Mouse (Mus musculus) kidney, postnatal 36 days (tissue): ENCODE results near the gene 9930111J21Rik2.
"Not testable (repeated sequence)": the region's sequence is repeated elsewhere in the genome, so short reads cannot be mapped to it uniquely, and the experiment has no call there.

Source experiments
- DNase-seq, 2 experiments: peaks; one replicate each; pipeline ENCODE4 v3.0.0; 2021 to 2022; ENCODE audit warnings: mixed read lengths in 2 of 2

Gene 9930111J21Rik2

GRCm38 (mm10) chr11:49051093-49051891, at the start of gene 9930111J21Rik2:
Gene 9930111J21Rik2 (minus strand): TSS chr11:49051242.
- DNase-seq: not testable (repeated sequence)

- DNase-seq: no peak
Measured at GRCm38 (mm10) chr11:49100409-49100808, 49.4 kb upstream of the 9930111J21Rik2 start.

GRCm38 (mm10) chr11:49095367-49095766, 44.3 kb upstream of the 9930111J21Rik2 start:
- no peak for DNase-seq

- no peak for DNase-seq
Measured at GRCm38 (mm10) chr11:49093861-49094660, 43.0 kb upstream of the 9930111J21Rik2 start.

DNA sequence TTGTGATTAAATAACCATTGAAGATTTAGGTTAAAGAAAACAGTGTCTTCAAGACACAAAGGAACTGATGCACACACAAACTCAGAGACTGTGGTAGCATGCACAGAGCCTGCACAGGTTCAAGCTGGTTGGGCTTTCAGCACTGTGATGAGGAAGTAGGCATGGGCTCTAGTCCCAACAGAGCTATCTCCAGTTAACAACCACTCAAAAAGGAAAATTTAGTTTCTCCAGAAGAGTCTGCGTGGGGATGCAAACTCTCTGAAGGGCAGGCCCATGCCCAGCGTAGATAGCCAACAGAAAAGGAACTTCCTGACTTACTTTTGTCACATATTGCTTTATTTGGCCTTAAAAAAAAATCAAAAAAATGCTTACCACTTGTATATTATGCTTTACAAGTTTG, 41.7 kb upstream of the 9930111J21Rik2 start:
- DNase-seq: no peak

DNA sequence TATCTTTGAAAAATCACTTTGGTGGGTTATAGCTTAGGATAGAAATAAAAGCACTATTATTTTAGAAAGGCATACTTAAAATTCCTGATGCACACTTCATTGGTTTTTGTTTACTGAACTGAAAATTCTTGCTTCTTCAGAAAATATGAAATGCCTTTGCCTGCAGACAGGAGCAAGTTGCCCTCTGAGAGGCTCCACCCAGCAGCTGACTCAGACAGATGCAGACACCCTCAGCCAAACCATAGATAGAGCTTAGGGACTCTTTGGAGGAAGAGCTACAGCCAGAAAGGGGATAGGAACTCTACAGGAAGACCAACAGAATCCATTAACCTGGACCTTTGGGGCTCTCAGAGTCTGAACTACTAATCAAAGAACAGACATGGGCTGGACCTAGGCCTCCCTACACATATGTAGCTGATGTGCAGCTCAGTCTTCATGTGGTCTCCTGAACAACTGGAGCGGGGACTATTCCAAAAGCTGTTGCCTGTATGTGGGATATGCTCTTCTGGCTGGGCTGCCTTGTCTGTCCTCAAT, 41.1 kb upstream of the 9930111J21Rik2 start:
- no peak for DNase-seq

DNA sequence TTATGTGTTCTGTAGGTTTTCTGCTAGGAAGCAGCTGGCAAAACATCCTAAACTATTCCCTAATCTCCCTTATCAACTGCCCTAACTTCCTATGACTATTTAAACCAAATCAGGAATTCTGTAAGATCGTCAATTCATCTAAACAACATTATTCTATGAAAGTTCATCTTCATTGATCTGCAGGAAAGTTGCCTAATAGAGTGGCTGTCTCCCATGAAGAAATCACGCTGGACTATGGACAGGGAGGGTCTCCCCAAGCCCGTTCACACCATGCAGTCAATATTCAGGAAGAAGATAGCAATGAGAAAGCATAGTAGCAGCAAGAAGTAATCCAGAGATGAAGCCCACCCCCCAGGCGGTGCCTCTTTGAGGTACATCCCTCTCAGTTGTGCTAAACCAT, 40.1 kb upstream of the 9930111J21Rik2 start:
- no peak for DNase-seq

DNA sequence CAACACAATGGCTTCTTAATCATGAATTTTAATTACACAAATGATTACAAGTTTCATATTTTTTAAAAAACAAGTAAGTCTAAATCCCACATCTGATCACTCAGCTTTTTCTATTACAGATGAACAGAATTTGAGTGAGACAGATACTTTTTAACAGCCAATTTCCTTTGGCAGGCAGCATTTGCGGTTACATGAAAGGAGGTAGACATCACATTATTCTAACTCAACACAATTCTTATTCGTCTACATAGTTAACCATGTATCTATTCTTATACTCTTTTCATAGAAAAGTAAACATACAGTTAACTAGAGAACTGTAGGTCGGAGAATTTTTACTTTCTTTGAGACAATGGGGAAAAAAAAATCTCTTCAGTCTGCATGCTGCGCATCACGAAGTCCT, 39.5 kb upstream of the 9930111J21Rik2 start:
- DNase-seq: no peak

DNA sequence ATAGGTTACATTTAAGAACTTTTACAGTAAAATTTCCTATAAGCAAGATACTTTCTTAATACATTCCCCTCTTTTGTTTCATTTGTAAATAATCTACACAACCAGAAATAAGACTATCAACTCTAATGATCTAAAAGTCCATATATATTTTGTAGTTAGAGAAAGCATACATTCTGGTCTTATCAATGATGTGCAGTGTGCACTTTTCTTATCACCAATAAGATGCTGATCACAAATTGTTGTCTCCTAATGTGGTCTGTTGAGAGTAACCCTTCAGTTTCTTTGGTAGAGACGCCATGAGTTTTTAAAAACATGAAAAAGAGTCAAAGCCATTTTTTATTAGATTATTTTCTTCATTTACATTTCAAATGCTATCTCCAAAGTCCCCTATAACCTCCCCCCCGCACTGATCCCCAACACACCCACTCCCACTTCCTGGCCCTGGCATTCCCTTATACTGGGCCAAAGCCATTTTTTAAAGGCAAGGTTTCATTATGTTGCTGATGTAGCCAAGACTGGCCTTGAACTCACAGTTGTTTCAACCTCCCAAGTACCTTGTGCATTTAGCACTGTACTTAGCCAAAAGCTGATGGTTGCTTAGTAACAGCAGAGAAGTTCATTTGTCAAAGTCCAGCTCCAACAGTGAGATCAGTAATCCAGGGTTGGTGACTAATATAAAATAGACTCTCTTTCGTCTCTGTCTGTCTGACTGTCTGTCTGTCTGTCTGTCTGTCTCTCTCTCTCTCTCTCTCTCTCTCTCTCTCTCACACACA, 38.9 kb upstream of the 9930111J21Rik2 start:
- no peak for DNase-seq

GRCm38 (mm10) chr11:49088990-49089652, 38.1 kb upstream of the 9930111J21Rik2 start:
- DNase-seq: no peak

DNA sequence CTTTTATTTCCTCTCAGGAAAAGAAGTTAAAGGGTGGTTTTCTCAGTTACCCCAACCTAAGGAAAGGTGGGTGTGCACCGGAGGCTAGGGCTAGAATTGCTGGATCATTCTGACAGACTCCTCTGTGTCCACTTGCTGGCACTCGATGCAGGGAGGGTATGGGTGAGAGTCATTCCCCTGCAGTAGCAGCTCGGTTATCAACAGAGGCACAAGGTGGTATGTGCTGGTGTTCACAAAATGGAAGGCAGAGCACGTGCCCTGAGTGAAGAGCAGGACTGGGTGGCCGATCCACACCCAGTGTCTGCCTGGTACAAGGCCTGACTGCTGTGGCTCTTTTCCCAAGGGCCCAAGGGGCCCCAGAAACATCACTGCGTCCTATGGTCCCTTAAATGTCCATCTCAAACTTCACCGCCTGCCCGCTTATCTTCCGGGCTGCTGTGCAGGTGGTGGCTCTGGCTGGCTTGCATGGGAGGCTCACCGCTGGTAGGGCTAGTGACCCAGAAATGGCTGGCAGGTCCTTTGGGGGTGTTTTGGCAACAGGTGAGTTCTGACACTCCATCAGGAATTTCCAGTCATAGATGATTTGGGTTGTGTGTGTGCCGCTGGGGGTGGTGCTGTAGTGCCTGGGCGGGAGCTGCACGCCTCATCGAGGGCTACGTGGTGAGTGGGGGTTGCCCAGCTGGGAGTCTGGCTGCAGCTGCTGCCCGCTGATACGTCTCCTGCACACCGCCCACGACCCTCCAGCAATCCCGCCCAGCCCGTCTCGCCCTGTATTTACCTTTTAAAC, 37.0 kb upstream of the 9930111J21Rik2 start:
- peak; percentile 24 to 50 for DNase-seq

GRCm38 (mm10) chr11:49086858-49087361, 35.9 kb upstream of the 9930111J21Rik2 start:
- no peak for DNase-seq

DNA sequence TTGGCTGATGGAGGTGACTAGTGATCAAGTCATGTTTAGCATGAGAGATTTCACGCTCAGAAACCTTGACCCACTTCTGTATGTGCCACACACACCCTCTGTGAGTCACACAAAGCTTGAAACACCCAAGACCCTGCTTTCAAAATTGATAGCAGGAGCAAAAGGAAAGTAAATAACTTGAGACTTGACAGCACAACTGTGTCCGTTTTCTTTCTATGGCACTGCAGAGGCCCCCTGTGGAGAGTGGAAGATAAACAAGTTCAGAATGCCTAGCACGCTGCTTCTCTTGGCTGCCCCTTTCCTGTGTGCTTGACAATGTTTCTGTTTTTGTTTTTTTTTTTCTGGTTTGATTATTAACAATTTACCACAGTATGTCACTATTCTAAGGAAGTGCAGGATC, 33.8 kb upstream of the 9930111J21Rik2 start:
- DNase-seq: peak; percentile 45 to 54

DNA sequence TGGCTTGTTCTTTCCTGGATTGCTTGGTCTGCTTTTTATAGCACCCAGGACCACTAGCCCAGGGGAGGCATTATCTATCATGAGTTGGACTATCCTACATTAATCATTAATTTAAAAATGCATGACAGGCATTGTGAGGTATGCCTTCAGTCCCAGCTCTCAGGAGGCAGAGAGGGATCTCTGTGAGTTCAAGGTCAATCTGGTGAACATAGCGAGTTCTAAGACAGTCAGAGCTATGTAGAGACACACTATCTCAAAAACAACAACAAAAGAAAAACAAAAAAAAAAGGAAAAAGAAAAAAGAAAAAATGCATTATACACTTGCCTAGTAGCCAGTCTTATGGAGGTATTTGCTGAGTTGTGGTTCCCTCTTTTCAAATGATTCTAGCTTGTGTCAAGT, 33.3 kb upstream of the 9930111J21Rik2 start:
- DNase-seq: no peak

GRCm38 (mm10) chr11:49083808-49084207, 32.8 kb upstream of the 9930111J21Rik2 start:
- no peak for DNase-seq

DNA sequence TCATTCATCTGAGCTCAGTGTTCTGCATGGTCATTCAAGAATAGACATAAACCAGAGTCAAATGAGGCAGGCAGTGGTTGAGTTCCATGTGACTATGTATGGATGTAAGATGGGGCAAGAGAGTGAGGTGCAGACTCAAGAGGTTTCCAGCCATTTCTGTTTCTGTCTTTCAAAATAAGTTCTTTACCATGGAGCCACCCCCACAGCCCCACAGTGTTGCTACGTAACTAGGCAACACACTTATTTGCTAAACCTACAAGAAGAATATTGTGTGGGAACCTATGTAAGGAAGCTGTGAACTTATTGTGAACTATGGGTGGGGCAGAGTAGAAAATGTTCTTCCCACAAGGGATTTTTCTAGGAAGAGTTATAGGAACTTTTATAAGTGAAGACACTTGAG, 32.1 kb upstream of the 9930111J21Rik2 start:
- DNase-seq: no peak

- peak; percentile 38 to 39 for DNase-seq
Measured at GRCm38 (mm10) chr11:49081886-49082285, 30.8 kb upstream of the 9930111J21Rik2 start.

GRCm38 (mm10) chr11:49081356-49081755, 30.3 kb upstream of the 9930111J21Rik2 start:
- DNase-seq: peak; percentile 16 to 57

DNA sequence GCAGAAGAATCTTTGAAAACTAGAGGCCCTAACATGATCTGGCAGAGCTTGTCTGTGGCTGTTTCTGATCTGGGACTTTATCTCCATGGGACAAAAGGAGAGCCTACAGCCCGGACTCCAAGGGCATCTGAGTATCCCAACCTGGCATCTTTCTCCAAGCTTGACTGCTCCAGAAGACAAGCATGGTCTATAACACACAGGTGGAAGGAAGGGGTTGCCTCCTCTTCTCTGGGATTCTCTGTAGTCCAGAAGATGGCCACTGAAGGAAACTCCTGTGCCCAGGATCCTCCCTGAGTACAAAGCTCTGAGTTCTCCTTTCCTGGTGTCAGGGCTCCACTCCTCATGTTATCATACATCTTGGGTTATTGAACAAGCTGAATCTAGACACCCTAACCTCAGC, 29.6 kb upstream of the 9930111J21Rik2 start:
- no peak for DNase-seq

- no peak for DNase-seq
Measured at GRCm38 (mm10) chr11:49078719-49079118, 27.7 kb upstream of the 9930111J21Rik2 start.

DNA sequence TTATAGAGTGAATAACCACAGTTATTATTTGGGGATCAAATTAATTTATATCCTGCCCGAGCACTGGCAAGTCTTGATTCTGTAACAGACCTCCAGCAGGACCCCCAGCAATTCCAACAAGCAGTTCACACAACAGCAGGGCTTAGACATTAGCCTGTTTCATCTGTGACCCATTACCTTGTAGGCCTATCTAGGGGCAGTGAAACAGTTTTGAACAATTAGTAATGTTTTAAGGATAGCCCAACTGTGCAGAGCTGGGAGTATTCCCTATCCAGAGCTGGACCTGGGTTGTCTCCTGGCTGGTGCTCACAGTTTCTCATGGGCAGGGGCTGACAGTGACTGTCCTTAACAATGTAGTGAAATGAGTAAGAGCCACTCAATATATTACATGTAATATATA, 26.0 kb upstream of the 9930111J21Rik2 start:
- no peak for DNase-seq
